Comparison of ENCODE assay signal across 8 mouse cellular contexts in the genomic region with DNA sequence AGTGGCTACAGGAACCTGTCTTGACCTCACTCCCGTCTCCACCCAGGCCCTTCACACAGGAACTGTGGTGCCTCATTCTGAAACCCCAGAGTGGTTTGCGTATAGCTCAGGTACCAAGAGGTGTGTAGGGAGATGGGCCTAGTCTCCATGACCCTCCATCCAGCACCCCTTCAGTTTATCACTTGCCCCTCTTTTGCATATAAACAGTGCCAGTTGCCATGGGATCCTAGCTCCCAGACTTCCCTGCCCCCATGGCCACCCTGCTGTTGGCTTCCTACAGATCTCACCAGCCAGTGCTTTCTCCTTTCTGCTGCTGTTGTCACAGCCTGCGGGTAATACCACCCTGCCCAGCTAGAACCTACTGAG. TPM values are rescaled to one million over a fixed set of nuclear protein-coding genes. Genes with fewer than 3 reads are reported as not detected.
DNase-seq lines count a peak whose midpoint lies in the region; ATAC-seq and TF ChIP-seq lines count a peak whose summit lies in the region.

No protein-coding gene starts in this region.

- H3K4me3 ChIP-seq in lung, postnatal 0 days (ENCODE audit: low read depth, low read length) = no peak overlapping the region
- no peak overlapping the region for H3K4me3 ChIP-seq in forebrain, embryonic 11.5 days (ENCODE audit: low read depth, low read length)
- no peak overlapping the region for H3K4me3 ChIP-seq in limb, embryonic 13.5 days
- H3K4me3 ChIP-seq in small intestine, adult 2 months (ENCODE audit: low read depth, low read length) = no peak overlapping the region

- TF ChIP-seq EP300 in lung, postnatal 0 days (IDR thresholded peaks at IDR 0.05) = no peak

- no peaks in the 10 kb centered on the region for H3K9me3 ChIP-seq in lung, postnatal 0 days (ENCODE audit: low read length)
- no peaks in the 10 kb centered on the region for H3K9me3 ChIP-seq in forebrain, embryonic 11.5 days (ENCODE audit: control insufficient read depth, low read length)
- H3K9me3 ChIP-seq in limb, embryonic 13.5 days = no peaks in the 10 kb centered on the region

- H3K27me3 ChIP-seq in lung, postnatal 0 days (replicated peaks; ENCODE audit: insufficient read depth, low read length) = no peaks in the 10 kb centered on the region
- H3K27me3 ChIP-seq in forebrain, embryonic 11.5 days (ENCODE audit: control insufficient read depth, insufficient read depth, low read length) = no peaks in the 10 kb centered on the region
- no peaks in the 10 kb centered on the region for H3K27me3 ChIP-seq in limb, embryonic 13.5 days
- no peaks in the 10 kb centered on the region for H3K27me3 ChIP-seq in small intestine, adult 2 months (ENCODE audit: control insufficient read depth, insufficient read depth, low read length)

- no peak overlapping the region for H3K27ac ChIP-seq in lung, postnatal 0 days (ENCODE audit: low read length)
- H3K27ac ChIP-seq in forebrain, embryonic 11.5 days (ENCODE audit: low read depth, low read length) = peak overlapping the region; percentile 81
- peak overlapping the region; percentile 70 for H3K27ac ChIP-seq in limb, embryonic 13.5 days
- H3K27ac ChIP-seq in small intestine, adult 2 months (ENCODE audit: insufficient read depth, low read depth, low read length) = peak overlapping the region; percentile 35

- peak; percentile 33 for DNase-seq in lung, postnatal 36 days
- no peak for DNase-seq in lung, postnatal 0 days (ENCODE audit: low spot score)
- DNase-seq in forebrain, embryonic 11.5 days (ENCODE audit: low spot score) = no peak
- DNase-seq in testis, postnatal 14 days (ENCODE audit: low spot score) = no peak
- no peak for DNase-seq in left cerebral cortex, adult 11 months (ENCODE audit: low spot score)
- DNase-seq in cerebellum, adult 9-10 months = no peak

- no peak for TF ChIP-seq CTCF in lung, postnatal 0 days (IDR thresholded peaks at IDR 0.05)
- TF ChIP-seq CTCF in small intestine, adult 2 months (IDR thresholded peaks at IDR 0.05; ENCODE audit: extremely low read depth, insufficient read length, insufficient replicate concordance, low read depth, low read length) = no peak

- H3K4me1 ChIP-seq in lung, postnatal 0 days (ENCODE audit: insufficient read depth, low read depth, low read length) = peaks cover 32% of the 10 kb centered on the region
- H3K4me1 ChIP-seq in forebrain, embryonic 11.5 days (replicated peaks; ENCODE audit: control insufficient read depth, insufficient read depth, low read length) = peaks cover 39% of the 10 kb centered on the region
- H3K4me1 ChIP-seq in limb, embryonic 13.5 days = peaks cover 64% of the 10 kb centered on the region
- H3K4me1 ChIP-seq in small intestine, adult 2 months (ENCODE audit: control insufficient read depth, insufficient read depth, insufficient read length, low read length) = peaks cover 61% of the 10 kb centered on the region

- no peak overlapping the region for H3K4me2 ChIP-seq in lung, postnatal 0 days (replicated peaks; ENCODE audit: low read depth, low read length)
- H3K4me2 ChIP-seq in forebrain, embryonic 11.5 days (ENCODE audit: low read depth, low read length, severe bottlenecking) = no peak overlapping the region
- H3K4me2 ChIP-seq in limb, embryonic 13.5 days (replicated peaks) = no peak overlapping the region

- no peaks in the 10 kb centered on the region for H3K36me3 ChIP-seq in lung, postnatal 0 days (ENCODE audit: insufficient read depth, low read length)
- no peaks in the 10 kb centered on the region; the same call in 1 of the 2 replicates for H3K36me3 ChIP-seq in forebrain, embryonic 11.5 days (ENCODE audit: control insufficient read depth, insufficient read depth, low read length)
- peaks cover 12% of the 10 kb centered on the region for H3K36me3 ChIP-seq in limb, embryonic 13.5 days
- peaks cover 4% of the 10 kb centered on the region; the same call in 1 of the 2 replicates for H3K36me3 ChIP-seq in small intestine, adult 2 months (ENCODE audit: control insufficient read depth, insufficient read depth, low read length)

- no peak for TF ChIP-seq POLR2A in small intestine, adult 2 months (IDR thresholded peaks at IDR 0.05; ENCODE audit: low read depth, low read length)

- no peak overlapping the region for H3K9ac ChIP-seq in lung, postnatal 0 days (replicated peaks; ENCODE audit: low read depth)
- 0 out of 2 replicates have a peak overlapping the region, but pooled peaks have one; percentile 20 for H3K9ac ChIP-seq in forebrain, embryonic 11.5 days (ENCODE audit: low read length)
- H3K9ac ChIP-seq in limb, embryonic 13.5 days = no peak overlapping the region

- WGBS in lung, postnatal 0 days = 62% methylated on average over 3 of the region's 3 CpGs
- WGBS in forebrain, embryonic 11.5 days = 61% methylated on average over 3 of the region's 3 CpGs
- 66% methylated on average over 3 of the region's 3 CpGs for WGBS in limb, embryonic 13.5 days
- WGBS in small intestine, adult 2 months = 62% methylated on average over 3 of the region's 3 CpGs

- ATAC-seq in lung, postnatal 0 days = no peak
- ATAC-seq in forebrain, embryonic 11.5 days (replicated peaks; ENCODE audit: low FRiP score) = no peak
- ATAC-seq in limb, embryonic 13.5 days (ENCODE audit: low FRiP score, low read depth) = no peak

RNA-seq across cellular contexts. Expression of a gene that starts 8.8 kb away (rescaled TPM):
- polyA plus RNA-seq in lung, postnatal 0 days (2015; fragmentation: Nextera tagmentation; extraction: Ambion mirVana) = 14.4 and 15.4 TPM in 2 replicates
- polyA plus RNA-seq in forebrain, embryonic 11.5 days (2014; fragmentation: Nextera tagmentation; extraction: Ambion mirVana) = 17.3 and 19.7 TPM in 2 replicates
- polyA plus RNA-seq in limb, embryonic 13.5 days (2015; fragmentation: Nextera tagmentation; extraction: Ambion mirVana) = 16.4 and 19.7 TPM in 2 replicates
- 61.9 and 89.7 TPM in 2 replicates for polyA plus RNA-seq in small intestine, adult 2 months (2012; rRNA removed)
